Mouse (Mus musculus) hindbrain, embryonic 16.5 days (tissue): ENCODE measurements around the gene Pitpnc1. TPM values are rescaled to one million over a fixed set of nuclear protein-coding genes. Genes with fewer than 3 reads are reported as not detected.
A peak's percentile ranks its signal among the peaks of the same experiment; 100 is the strongest.

Experiments used
- ATAC-seq: fragments of 200-750 bp; cut with Nextera tagmentation; 2 replicates; pipeline ENCODE4 v1.8.0; 2017; ENCODE audit warnings: moderate TSS enrichment, moderate library complexity
- H3K27ac ChIP-seq: fragments of 300-500 bp; sonication (generic); 2 replicates; pipeline ENCODE4 v1.5.1; 2014; ENCODE audit warnings: low read depth, mild to moderate bottlenecking, control low read depth, low read length, moderate library complexity
- H3K27me3 ChIP-seq: fragments of 300-500 bp; sonication (generic); replicated peaks from 2 replicates; pipeline ENCODE4 v1.6.1; 2014; ENCODE audit warnings: low read length; ENCODE audit not compliant: control insufficient read depth, insufficient read depth
- H3K36me3 ChIP-seq: fragments of 300-500 bp; sonication (generic); 2 replicates; pipeline ENCODE4 v1.6.1; 2014; ENCODE audit warnings: mild to moderate bottlenecking, low read length, moderate library complexity, mixed read lengths; ENCODE audit not compliant: control insufficient read depth, insufficient read depth
- H3K4me1 ChIP-seq: fragments of 300-500 bp; sonication (generic); 2 replicates; pipeline ENCODE4 v1.6.1; 2014; ENCODE audit warnings: low read depth, low read length; ENCODE audit not compliant: control insufficient read depth, insufficient read depth
- H3K4me2 ChIP-seq: fragments of 300-500 bp; sonication (generic); 2 replicates; pipeline ENCODE4 v1.6.1; 2014; ENCODE audit warnings: mild to moderate bottlenecking, low read length, control low read depth, moderate library complexity
- H3K4me3 ChIP-seq: fragments of 300-500 bp; sonication (generic); 2 replicates; pipeline ENCODE4 v1.5.1; 2014; ENCODE audit warnings: mild to moderate bottlenecking, low read length, control low read depth, moderate library complexity
- H3K9ac ChIP-seq: fragments of 300-500 bp; sonication (generic); 2 replicates; pipeline ENCODE4 v1.6.1; 2014; ENCODE audit warnings: low read depth, mild to moderate bottlenecking, control low read depth, low read length, moderate library complexity
- H3K9me3 ChIP-seq: fragments of 300-500 bp; sonication (generic); 2 replicates; pipeline ENCODE4 v1.6.1; 2014; ENCODE audit warnings: mild to moderate bottlenecking, low read length, moderate library complexity; ENCODE audit not compliant: control insufficient read depth
- WGBS: fragments of 180-500 bp; shearing (Covaris S2); extraction: QIAGEN DNeasy Blood & Tissue Kit; methylation state at CpG from one replicate; pipeline ENCODE4 v1.1.7; 2014; 5-methylcytosine and 5-hydroxymethylcytosine counted together
- polyA plus RNA-seq: library from polyadenylated mRNA; unstranded; fragments of >200 nt; fragmentation: Nextera tagmentation; extraction: Ambion mirVana; gene quantifications from 2 replicates; pipeline ENCODE4 v1.2.1, GENCODE M21; 2015

The Pitpnc1 gene
- polyA plus RNA-seq, 1 experiment from 2014 or later = 43.0 TPM

- Histone ChIP-seq H3K4me3 (no peak overlapping the region), H3K9ac (no peak overlapping the region), H3K4me2 (no peak overlapping the region), H3K27ac (no peak overlapping the region), H3K4me1 (peaks cover 3% of the 10 kb centered on the region), H3K9me3 (no peaks in the 10 kb centered on the region), H3K36me3 (no peaks in the 10 kb centered on the region; the same call in 1 of the 2 replicates), H3K27me3 (no peaks in the 10 kb centered on the region)
- ATAC-seq = no peak
- 85% methylated on average over 7 of the region's 7 CpGs for WGBS
These were observed 219.0 kb downstream of the Pitpnc1 start for GRCm38 (mm10) chr11:107251460-107251859.

GRCm38 (mm10) chr11:107250882-107251281 is 219.6 kb downstream of the Pitpnc1 start:
- Histone ChIP-seq H3K4me3 (no peak overlapping the region), H3K4me1 (peaks cover 3% of the 10 kb centered on the region), H3K4me2 (no peak overlapping the region), H3K27ac (no peak overlapping the region), H3K9ac (no peak overlapping the region), H3K36me3 (no peaks in the 10 kb centered on the region; the same call in 1 of the 2 replicates), H3K9me3 (no peaks in the 10 kb centered on the region), H3K27me3 (no peaks in the 10 kb centered on the region)
- 92% methylated on average over 8 of the region's 8 CpGs for WGBS
- ATAC-seq = no peak

- Histone ChIP-seq H3K27me3 (no peaks in the 10 kb centered on the region), H3K4me2 (no peak overlapping the region), H3K4me1 (peaks cover 3% of the 10 kb centered on the region), H3K4me3 (no peak overlapping the region), H3K9me3 (no peaks in the 10 kb centered on the region), H3K36me3 (no peaks in the 10 kb centered on the region; the same call in 1 of the 2 replicates), H3K27ac (no peak overlapping the region; the same call in 1 of the 2 replicates), H3K9ac (no peak overlapping the region)
- WGBS = 64% methylated on average over 7 of the region's 7 CpGs
- peak; percentile 74 for ATAC-seq
These were observed 221.7 kb downstream of the Pitpnc1 start for GRCm38 (mm10) chr11:107248753-107249152.

- 93% methylated on average over 7 of the region's 7 CpGs for WGBS
- H3K9me3 ChIP-seq = no peaks in the 10 kb centered on the region
- H3K4me1 ChIP-seq = peaks cover 3% of the 10 kb centered on the region
- no peaks in the 10 kb centered on the region for H3K27me3 ChIP-seq
- ATAC-seq = no peak
- no peak overlapping the region for H3K9ac ChIP-seq
- H3K36me3 ChIP-seq = no peaks in the 10 kb centered on the region
- H3K27ac ChIP-seq = no peak overlapping the region
- no peak overlapping the region for H3K4me3 ChIP-seq
- no peak overlapping the region for H3K4me2 ChIP-seq
These were observed 224.8 kb downstream of the Pitpnc1 start for GRCm38 (mm10) chr11:107245657-107246056.

GRCm38 (mm10) chr11:107243126-107243525 is 227.4 kb downstream of the Pitpnc1 start:
- Histone ChIP-seq H3K27me3 (no peaks in the 10 kb centered on the region), H3K9ac (no peak overlapping the region), H3K9me3 (no peaks in the 10 kb centered on the region), H3K4me3 (no peak overlapping the region), H3K4me1 (no peaks in the 10 kb centered on the region), H3K36me3 (no peaks in the 10 kb centered on the region), H3K4me2 (no peak overlapping the region), H3K27ac (no peak overlapping the region)
- WGBS = 48% methylated on average over 6 of the region's 6 CpGs
- no peak for ATAC-seq

- H3K9ac ChIP-seq = no peak overlapping the region
- no peaks in the 10 kb centered on the region for H3K4me1 ChIP-seq
- no peaks in the 10 kb centered on the region for H3K27me3 ChIP-seq
- no peak for ATAC-seq
- no peak overlapping the region for H3K4me3 ChIP-seq
- H3K4me2 ChIP-seq = no peak overlapping the region
- no peak overlapping the region for H3K27ac ChIP-seq
- no peaks in the 10 kb centered on the region for H3K9me3 ChIP-seq
- H3K36me3 ChIP-seq = no peaks in the 10 kb centered on the region
- WGBS = 75% methylated on average over 7 of the region's 7 CpGs
These were observed 228.8 kb downstream of the Pitpnc1 start for GRCm38 (mm10) chr11:107241678-107242077.

- no peak overlapping the region for H3K9ac ChIP-seq
- H3K9me3 ChIP-seq = no peaks in the 10 kb centered on the region
- no peak for ATAC-seq
- no peak overlapping the region for H3K4me2 ChIP-seq
- WGBS = 88% methylated on average over 6 of the region's 6 CpGs
- H3K27me3 ChIP-seq = no peaks in the 10 kb centered on the region
- no peak overlapping the region for H3K4me3 ChIP-seq
- H3K36me3 ChIP-seq = no peaks in the 10 kb centered on the region
- no peak overlapping the region for H3K27ac ChIP-seq
- H3K4me1 ChIP-seq = no peaks in the 10 kb centered on the region
These were observed 232.0 kb downstream of the Pitpnc1 start for GRCm38 (mm10) chr11:107238506-107238905.

GRCm38 (mm10) chr11:107237532-107237931 is 233.0 kb downstream of the Pitpnc1 start:
- Histone ChIP-seq H3K9ac (no peak overlapping the region), H3K36me3 (no peaks in the 10 kb centered on the region), H3K4me1 (no peaks in the 10 kb centered on the region), H3K4me2 (no peak overlapping the region), H3K27me3 (no peaks in the 10 kb centered on the region), H3K27ac (no peak overlapping the region), H3K4me3 (no peak overlapping the region), H3K9me3 (no peaks in the 10 kb centered on the region)
- 95% methylated on average over 4 of the region's 4 CpGs for WGBS
- ATAC-seq = no peak

GRCm38 (mm10) chr11:107233252-107233890 is 237.1 kb downstream of the Pitpnc1 start:
- Histone ChIP-seq H3K4me1 (no peaks in the 10 kb centered on the region), H3K4me3 (no peak overlapping the region), H3K27ac (no peak overlapping the region), H3K27me3 (no peaks in the 10 kb centered on the region), H3K4me2 (no peak overlapping the region), H3K9ac (no peak overlapping the region), H3K36me3 (no peaks in the 10 kb centered on the region; the same call in 1 of the 2 replicates), H3K9me3 (no peaks in the 10 kb centered on the region; the same call in 1 of the 2 replicates)
- WGBS = 85% methylated on average over 5 of the region's 5 CpGs
- ATAC-seq = no peak
